Mouse (Mus musculus) splenic B cell, adult 2 months (primary cell): ENCODE data around the gene Il9r.
"Not testable (repeated sequence)": the region's sequence is repeated elsewhere in the genome, so short reads cannot be mapped to it uniquely, and the experiment has no call there.

Experiments
- DNase-seq: peaks from one replicate; pipeline ENCODE4 v3.0.0-alpha.2; 2011; ENCODE audit warnings: low read depth, low spot score
- H3K27me3 ChIP-seq: 2 replicates; pipeline ENCODE4 v1.6.1; 2012; ENCODE audit warnings: mild to moderate bottlenecking, low read length, moderate library complexity, mixed read lengths; ENCODE audit not compliant: control insufficient read depth, poor library complexity, insufficient read depth, severe bottlenecking
- H3K36me3 ChIP-seq: 2 replicates; pipeline ENCODE4 v1.6.1; 2012; ENCODE audit warnings: mild to moderate bottlenecking, low read length, moderate library complexity, mixed read lengths; ENCODE audit not compliant: control insufficient read depth, poor library complexity, insufficient read depth, severe bottlenecking

Il9r gene

DNA sequence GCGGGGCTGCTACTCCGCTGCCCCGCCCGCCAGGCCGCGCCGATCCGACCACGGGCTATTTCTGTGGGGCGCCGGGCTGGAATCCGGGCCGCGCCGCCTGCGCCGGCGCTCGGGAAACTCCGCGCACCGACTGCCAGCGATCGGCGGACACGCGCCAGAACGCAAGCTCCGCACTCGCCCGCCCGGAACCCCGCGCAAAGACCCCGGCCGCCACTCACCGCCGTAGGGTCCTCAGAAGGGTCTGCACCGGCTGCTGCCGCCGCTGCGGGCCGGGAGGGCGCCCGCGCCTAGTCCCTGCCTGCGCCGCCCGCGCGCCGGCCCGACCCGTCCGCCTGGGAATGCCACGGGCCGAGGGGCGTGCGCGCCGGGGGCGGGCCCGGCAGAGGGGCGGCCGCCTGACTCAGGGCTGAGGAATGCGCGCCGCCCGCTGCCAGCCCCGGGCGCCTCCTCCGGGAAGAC, 21.9 kb upstream of the Il9r start, which contains the start of gene Rhbdf1:
TSS of gene Rhbdf1 (minus strand) at position 350 of the 459 bp plus-strand sequence.
- DNase-seq = no peak
- Histone ChIP-seq H3K36me3 (no peaks in the 10 kb centered on the region), H3K27me3 (no peaks in the 10 kb centered on the region)

DNA sequence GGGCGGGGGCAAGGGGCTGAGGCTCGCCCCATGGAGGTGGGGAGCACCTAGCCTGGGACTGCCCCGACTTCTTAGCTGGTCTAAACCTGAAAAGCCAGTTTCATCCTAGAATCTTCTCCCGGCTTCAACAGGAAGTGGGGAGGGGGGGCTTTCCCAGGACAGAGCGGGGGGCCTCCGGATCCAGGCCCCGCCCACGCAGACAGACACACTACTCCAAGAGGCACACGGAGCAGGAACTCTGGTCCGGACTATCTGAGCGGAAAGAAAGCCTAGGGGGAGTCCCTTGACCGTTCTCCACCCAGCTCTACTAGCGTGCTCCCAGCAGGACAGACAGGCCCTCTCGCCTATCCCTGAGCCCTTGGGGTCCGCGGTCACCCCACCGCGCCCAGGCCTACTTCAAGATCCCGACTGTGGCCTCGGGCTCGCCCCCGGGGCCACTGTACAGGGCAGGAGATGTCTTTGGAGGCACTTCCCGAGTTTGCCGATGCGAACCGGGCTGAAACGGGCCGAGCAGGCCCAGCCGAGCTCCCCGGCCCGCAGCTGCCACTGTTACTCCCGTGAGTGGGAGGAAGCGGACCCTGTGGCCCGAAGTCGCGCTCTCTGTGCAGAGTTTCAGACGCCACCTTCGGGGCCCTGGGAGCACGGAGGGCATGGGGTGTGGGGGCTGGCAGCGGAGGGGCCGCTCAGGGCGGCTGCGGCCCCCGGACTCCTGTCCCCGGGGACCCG, 21.3 kb upstream of the Il9r start:
- Histone ChIP-seq H3K36me3 (no peaks in the 10 kb centered on the region), H3K27me3 (no peaks in the 10 kb centered on the region)
- DNase-seq = peak; percentile 46

DNA sequence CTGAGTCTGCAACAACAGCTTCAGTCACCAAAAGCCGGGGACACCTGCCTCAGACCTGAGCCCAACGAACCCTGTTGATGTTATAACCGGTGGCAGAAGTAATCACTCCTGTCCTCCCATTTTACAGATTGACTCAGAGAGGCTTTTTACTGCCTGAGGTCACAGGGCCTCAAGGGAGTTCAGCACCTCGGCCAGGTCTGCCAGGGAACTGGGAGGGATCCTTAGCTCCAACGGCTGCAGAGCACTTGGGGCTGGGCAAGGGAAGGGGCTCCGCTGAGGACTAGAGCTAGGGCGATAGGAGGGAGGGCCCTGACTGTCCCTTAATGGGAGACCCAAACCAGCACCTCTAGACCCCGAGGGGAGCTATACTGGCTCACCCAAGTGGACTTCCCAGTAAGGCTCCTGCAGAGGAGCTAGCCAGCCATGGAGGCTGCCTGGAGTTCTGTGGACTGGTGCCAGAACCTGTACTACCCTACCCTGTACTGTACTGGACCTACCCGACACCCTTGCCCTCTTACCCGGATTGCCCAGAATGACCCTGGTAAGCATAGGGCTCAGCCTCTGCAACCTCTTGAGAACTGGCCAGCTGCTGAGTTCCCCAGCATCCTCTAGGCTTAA, 20.6 kb upstream of the Il9r start:
- Histone ChIP-seq H3K27me3 (no peaks in the 10 kb centered on the region), H3K36me3 (no peaks in the 10 kb centered on the region)
- no peak for DNase-seq

DNA sequence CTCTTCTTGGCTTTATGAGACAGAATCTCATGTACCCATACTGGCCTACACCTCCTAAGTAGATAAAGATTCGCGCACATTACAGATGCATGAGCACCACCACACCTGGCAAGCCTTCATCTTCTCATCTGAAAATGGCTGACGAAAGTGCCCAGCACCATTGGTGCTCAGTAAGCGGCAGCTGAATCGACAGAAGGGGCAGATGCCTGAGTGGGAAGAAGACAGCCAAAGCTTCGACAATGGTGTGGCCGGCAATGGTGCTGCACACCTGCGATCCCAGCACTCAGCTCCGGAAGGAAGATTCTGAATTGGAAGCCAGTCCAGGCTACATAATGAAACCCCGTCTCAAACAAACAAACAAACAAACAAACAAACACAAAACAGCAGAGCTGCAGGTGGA, 19.2 kb upstream of the Il9r start:
- DNase-seq = no peak
- H3K27me3 ChIP-seq = no peaks in the 10 kb centered on the region
- no peaks in the 10 kb centered on the region for H3K36me3 ChIP-seq

DNA sequence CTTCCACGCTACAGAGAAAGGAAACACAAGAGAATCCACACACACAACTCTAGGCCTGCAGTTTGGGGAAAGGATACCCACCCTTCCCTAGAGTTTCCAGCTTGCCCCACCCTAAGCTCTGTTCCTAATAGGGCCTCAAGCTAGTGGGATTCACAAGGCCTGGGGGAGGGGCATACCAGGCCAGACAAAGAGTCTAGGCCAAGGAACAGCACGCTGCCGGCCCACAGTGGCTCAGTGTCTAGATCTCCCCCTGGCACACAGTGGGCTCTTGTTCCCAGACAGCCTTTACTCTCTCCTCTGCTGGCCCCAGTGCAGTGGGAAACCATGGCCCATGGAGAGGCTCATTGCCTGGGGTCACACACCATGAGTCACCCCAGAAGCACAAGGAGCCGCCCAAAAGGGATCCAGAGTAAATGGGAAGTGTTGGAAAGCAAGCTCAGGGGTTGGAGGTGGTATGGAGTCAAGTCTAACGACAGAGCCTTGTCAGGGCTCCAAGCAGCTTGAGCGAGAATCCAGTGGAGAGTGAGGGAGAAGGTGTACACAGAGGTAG, 18.5 kb upstream of the Il9r start:
- no peak for DNase-seq

DNA sequence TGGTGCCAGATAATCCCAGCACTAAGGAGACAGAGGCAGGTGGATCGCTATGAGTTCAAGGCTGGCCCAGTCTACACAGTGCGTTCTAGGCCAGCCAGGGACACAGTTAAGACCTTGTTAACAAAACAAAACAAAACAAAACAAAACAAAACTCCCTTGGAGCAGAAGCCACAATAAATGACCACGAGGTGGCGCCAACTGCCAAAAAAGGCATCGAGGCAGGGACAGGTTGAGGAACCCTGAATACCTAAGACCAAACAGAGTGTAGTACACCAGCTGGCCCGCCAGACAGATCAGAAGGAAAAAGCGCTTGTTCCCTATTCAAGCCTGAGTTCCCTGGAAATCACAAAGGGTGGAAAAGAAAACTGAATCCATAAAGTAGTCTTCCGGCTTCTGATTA, 16.8 kb upstream of the Il9r start:
- DNase-seq = peak; percentile 90
- Histone ChIP-seq H3K27me3 (no peaks in the 10 kb centered on the region), H3K36me3 (no peaks in the 10 kb centered on the region)

More for the DNA sequence above, 18.5 kb upstream of the Il9r start:
- H3K36me3 ChIP-seq = no peaks in the 10 kb centered on the region
- H3K27me3 ChIP-seq = no peaks in the 10 kb centered on the region

DNA sequence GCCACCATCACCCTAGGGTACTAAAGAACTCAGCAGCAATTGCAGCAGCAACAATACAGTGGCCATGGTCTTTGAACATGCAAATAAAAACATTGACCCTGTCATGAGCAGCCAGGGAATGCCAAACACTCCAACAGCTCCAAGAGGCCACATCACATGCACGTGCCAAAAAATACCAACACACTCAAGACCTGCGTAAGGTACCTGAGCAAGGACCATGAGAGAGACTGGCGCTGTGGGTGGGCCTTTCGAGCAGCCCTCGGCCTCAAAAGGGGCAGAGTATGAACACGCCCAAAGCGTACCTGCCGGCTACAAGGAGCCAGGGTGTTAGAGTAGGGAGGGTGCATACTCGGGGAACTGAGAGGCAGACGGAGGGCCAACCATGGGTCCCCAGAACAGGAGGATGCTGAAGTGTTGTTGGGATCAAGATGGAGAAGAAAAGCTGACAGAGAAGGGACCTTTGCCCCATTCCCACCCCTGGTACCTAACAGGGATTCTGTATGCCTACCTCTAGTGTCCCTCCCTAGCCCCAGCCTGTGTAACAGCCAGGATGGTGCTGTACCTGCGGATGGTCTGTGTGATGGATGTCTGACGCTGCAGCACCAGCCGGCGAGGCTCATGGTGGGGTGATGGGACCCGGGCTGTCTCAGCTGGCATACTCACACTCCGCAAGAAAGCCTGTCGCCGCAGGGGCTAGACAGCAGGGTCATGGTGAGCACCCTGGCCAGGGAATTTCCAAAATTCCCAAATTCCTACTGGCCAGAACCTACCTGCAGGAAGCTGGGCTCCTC, 15.5 kb upstream of the Il9r start:
- DNase-seq = no peak
- no peaks in the 10 kb centered on the region for H3K36me3 ChIP-seq
- no peaks in the 10 kb centered on the region for H3K27me3 ChIP-seq

DNA sequence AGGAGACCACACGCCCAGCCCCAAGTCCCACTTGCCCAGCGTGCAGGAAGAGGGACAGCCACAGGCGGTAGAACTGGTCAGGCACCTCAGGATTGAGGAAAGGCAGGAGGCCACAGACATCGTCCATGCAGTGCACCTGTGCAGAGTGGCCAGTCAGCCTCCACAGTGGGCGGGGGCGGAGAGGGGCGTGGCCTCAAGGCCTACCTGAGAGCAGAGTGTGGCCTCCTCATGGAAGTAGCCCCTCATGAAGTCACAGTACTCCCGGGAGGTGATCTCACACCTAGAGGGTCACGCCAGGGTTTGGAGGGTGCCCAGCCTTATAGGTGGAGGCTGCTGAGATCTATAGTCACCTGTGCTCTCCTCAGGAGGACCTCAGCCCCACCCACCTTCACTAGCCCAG, 10.5 kb upstream of the Il9r start:
- H3K27me3 ChIP-seq = no peaks in the 10 kb centered on the region
- DNase-seq = no peak
- peaks cover 2% of the 10 kb centered on the region; the same call in 1 of the 2 replicates for H3K36me3 ChIP-seq

DNA sequence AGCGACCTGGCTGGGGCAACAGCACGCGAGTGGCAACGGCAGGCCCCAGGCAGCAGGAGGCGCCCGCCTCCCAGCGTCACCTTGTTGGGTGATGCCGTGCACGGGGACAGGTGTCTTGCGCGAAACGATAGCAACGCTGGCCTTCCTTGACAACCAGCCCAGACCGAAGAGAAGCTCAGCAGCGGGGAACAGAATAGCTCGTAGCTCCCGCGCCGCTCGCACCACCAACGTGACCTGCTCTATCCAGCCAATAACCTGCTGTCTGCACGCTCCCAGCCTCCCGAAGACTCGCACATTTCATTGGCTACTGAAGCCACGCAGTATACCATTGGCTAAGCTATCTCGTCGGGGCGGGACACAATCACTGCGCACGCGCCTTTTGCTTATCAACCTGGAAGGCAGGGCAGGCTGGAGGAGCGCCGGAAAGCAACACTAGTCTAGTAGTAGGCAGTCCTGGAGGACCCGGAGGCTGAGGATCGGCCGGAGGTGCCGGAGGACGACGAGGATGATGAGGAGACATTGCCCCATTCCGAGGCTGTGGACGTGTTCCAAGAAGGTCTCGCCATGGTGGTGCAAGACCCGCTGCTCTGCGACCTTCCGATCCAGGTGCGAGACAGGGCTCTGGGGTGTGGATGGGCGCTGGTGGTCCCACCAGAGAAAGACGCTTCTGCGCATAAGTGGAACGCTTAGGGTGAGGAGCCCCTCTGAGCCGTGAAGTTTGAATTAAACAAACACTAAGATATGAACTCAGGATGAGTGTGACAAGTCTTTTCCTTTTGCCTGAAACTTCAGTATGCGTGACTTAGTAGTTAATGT, 5.2 kb upstream of the Il9r start, which contains the start of gene Snrnp25:
TSS of gene Snrnp25 (plus strand) at position 358 of the 816 bp plus-strand sequence.
- Histone ChIP-seq H3K36me3 (peaks cover 2% of the 10 kb centered on the region; the same call in 1 of the 2 replicates), H3K27me3 (no peaks in the 10 kb centered on the region)
- peak; percentile 98 for DNase-seq

DNA sequence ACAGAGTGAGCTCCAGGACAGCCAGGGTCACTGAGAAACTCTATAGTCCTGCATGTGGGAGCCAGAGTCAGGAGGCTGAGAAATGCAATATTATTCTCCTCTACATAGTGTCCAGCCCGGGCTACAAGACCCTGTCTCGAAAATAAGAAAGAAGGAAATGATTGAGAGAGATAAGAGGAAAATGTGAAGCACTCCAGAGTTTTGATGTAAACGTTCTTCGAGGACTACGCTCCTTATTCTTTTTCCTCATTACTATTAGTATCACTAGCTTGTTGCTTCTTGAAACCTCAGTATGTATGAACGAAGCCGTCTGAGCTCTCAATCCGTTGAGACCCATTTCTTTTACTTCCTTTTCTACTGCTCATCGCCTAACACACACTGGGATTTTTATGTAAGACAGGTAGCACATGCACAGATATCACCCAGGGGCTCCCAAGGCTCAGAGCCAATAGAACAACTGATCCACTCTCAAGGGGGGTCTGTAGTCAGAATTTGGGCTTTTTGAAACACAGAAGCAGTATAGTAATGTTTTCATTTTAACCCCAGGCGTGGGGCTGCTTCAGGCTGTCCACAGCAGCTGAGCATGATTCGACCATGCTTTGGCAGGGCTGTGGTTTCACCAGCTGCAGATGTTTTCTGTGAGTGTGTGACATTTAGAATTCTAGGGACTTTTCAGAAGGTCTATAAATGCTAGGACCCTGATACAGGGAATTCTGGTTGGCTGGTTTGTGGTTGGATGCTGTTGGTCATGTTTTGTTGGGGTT, 2.0 kb upstream of the Il9r start:
- Histone ChIP-seq H3K27me3 (no peaks in the 10 kb centered on the region), H3K36me3 (no peaks in the 10 kb centered on the region)
- peak; percentile 27 for DNase-seq

DNA sequence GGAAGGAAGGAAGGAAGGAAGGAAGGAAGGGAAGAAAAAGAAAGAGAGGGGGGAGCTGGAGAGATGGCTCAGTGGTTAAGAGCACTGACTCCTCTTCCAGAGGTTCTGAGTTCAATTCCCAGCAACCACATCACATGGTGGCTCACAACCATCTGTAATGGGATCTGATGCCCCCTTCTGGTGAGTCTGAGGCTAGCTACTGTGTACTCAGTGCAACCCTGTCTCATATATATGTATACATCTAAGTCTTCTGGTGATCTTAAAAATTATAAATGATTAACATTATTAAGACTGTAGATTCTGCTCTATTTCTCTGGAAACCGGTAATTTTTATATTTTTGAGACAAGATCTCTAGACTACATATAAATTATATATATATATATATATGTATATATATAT, 913 bp upstream of the Il9r start:
- peak; percentile 31 for DNase-seq
- H3K36me3 ChIP-seq, H3K27me3 ChIP-seq: not testable (repeated sequence)

DNA sequence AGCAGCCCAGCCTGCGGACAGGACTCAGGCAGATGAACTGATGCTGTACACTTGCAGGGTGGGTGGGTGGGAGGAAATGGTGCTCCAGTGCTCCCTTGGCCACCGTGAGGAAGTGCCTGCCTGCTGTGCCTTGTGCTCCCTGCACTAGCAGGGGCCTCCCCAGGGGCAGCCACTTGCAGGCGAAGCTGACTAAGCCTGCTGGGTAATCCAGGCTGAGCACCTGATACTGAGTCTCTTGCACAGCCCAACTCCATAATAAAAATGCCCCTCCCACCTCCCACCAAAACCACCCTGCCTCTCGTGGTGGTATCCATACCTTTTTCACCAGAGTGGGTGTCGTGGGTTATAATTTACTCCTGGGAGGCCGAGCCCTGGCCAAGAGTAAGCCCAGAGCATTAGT, 849 bp downstream of the Il9r start:
- Histone ChIP-seq H3K27me3 (no peaks in the 10 kb centered on the region), H3K36me3 (no peaks in the 10 kb centered on the region)
- no peak for DNase-seq

DNA sequence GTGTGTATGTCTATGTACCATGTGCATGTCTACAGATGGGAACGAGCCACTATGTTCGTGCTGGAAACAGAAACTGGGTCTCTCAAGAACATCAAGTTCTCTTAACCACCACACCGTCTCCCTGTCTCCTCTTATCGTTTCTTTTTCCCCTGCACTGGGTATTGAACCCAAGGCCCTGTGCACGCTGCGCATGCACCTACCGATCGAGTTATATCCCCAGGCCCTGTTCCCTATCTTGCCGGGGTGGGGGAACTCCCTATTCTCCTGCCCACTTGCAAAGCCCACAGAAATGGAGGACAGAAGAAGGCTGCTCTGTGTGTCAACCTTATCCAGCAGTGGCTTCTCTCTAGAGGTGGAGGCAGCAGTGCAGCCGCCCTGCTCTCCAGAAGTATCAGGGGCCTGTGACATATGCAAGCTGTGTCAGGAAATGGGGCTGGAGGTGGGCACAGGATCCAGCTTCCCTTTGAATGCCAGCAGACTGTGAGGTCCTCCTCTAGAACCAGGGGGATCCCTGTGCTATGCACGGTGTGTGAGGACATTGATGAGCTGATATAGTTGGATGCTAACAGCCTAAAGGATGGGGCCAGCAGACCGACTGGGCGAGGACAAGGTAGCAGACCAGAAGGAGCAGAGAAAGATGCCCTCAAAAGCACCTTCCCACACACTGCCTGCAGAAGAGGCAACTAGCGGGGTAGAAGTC, 1.7 kb downstream of the Il9r start:
- no peaks in the 10 kb centered on the region for H3K36me3 ChIP-seq
- H3K27me3 ChIP-seq = no peaks in the 10 kb centered on the region
- no peak for DNase-seq
